Mouse (Mus musculus): Measurements from ENCODE around the gene Arid4a.

DNA sequence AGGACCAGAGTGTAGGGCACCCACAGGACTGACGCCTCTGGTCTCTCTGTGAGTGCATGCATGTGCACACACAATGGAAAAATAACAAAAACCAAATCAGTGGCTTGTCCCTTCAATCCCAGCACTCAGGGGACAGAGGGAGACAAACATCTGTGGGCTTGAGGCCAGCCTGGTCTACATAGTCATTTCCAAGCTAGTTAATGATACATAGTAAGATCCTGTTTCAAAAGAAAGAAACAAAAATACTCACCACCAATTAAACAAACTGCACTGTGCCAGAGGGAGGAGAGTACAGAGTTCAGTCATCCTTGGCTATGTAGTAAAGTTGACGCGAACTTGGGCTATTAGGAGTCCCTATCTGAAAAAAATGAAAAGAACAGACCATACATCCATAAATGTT, 27.8 kb downstream of the Arid4a start:
- no peak for TF ChIP-seq CTCF (IDR thresholded peaks at IDR 0.05; ENCODE audit: borderline replicate concordance, control insufficient read depth, extremely low read depth, insufficient read depth, low read length, poor library complexity)
- no peak for TF ChIP-seq POLR2A (IDR thresholded peaks at IDR 0.05; ENCODE audit: control insufficient read depth, extremely low read depth, insufficient read depth, low read length, poor library complexity)

Measured in thymus, adult 2 months (tissue).